Mouse (Mus musculus) adrenal gland, postnatal 10 days (tissue): ENCODE measurements around the gene Gpr162. TPM values are rescaled to one million over a fixed set of nuclear protein-coding genes. Genes with fewer than 3 reads are reported as not detected.
"Not testable (repeated sequence)": the region's sequence is repeated elsewhere in the genome, so short reads cannot be mapped to it uniquely, and the experiment has no call there.

Experiments
- DNase-seq: peaks from one replicate; pipeline ENCODE4 v3.0.0; 2021; ENCODE audit warnings: mixed read lengths
- total RNA-seq, 2 experiments: library from RNA; stranded (reverse); gene quantifications; 2 replicates each; pipeline ENCODE4 v1.2.3; 2021

Gpr162 gene
- total RNA-seq, 2 experiments from 2014 or later: 3.5 to 5.2 TPM

- no peak for DNase-seq
These were observed 51.9 kb downstream of the Gpr162 start for GRCm38 (mm10) chr6:124811701-124812560.

GRCm38 (mm10) chr6:124811403-124811665 is 52.4 kb downstream of the Gpr162 start:
- DNase-seq: no peak

- not testable (repeated sequence) for DNase-seq
These were observed 53.0 kb downstream of the Gpr162 start for GRCm38 (mm10) chr6:124810566-124811402.

- peak; percentile 40 for DNase-seq
These were observed 53.8 kb downstream of the Gpr162 start for GRCm38 (mm10) chr6:124809775-124810538.

- peak; percentile 90 for DNase-seq
These were observed 54.6 kb downstream of the Gpr162 start for GRCm38 (mm10) chr6:124809052-124809774.

Other genes with a start within 250 kb of the Gpr162 start
- gene C1s2, start 227.9 kb downstream of the Gpr162 start, total RNA-seq: 1 to 10 TPM; 2.5 to 4.2 TPM
- gene Lpcat3, start 201.0 kb downstream of the Gpr162 start, total RNA-seq: 10 to 100 TPM; 80.8 to 85.7 TPM
- 10 to 100 TPM; 85.5 to 94.1 TPM for gene Emg1, start 151.8 kb downstream of the Gpr162 start, total RNA-seq
- 100 to 1,000 TPM; 452 to 487 TPM for gene Phb2, start 151.6 kb downstream of the Gpr162 start, total RNA-seq
- gene Ptpn6, start 125.3 kb downstream of the Gpr162 start, total RNA-seq: 10 to 100 TPM; 13.0 to 13.5 TPM
- 100 to 1,000 TPM; 321 to 324 TPM for gene Grcc10, start 122.6 kb downstream of the Gpr162 start, total RNA-seq
- gene Gm45234, start 108.0 kb downstream of the Gpr162 start, total RNA-seq: 1 to 10 TPM in 1 of 2 experiments, not detected in 1; 1.1 TPM
- 10 to 100 TPM; 64.0 to 71.5 TPM for gene Atn1, start 107.5 kb downstream of the Gpr162 start, total RNA-seq
- 10 to 100 TPM; 13.0 to 21.0 TPM for gene Eno2, start 94.3 kb downstream of the Gpr162 start, total RNA-seq
- under 1 TPM in 1 of 2 experiments, not detected in 1; 0.72 TPM for gene Lrrc23, start 84.3 kb downstream of the Gpr162 start, total RNA-seq
- 10 to 100 TPM; 11.7 to 15.2 TPM for gene Spsb2, start 55.3 kb downstream of the Gpr162 start, total RNA-seq
- gene Tpi1, start 49.7 kb downstream of the Gpr162 start, total RNA-seq: 100 to 1,000 TPM; 504 to 601 TPM
- 100 to 1,000 TPM in 1 of 2 experiments, 10 to 100 TPM in 1; 89.2 to 111 TPM for gene Usp5, start 34.5 kb downstream of the Gpr162 start, total RNA-seq
- 10 to 100 TPM; 26.3 to 28.8 TPM for gene Cdca3, start 34.4 kb downstream of the Gpr162 start, total RNA-seq
- 1 to 10 TPM; 7.5 to 9.7 TPM for gene Gnb3, start 23.7 kb downstream of the Gpr162 start, total RNA-seq
- 10 to 100 TPM; 26.6 to 29.6 TPM for gene P3h3, start 6.2 kb downstream of the Gpr162 start, total RNA-seq
- gene Cd4, start 24.2 kb upstream of the Gpr162 start, total RNA-seq: 1 to 10 TPM; 3.8 to 4.0 TPM
- 1 to 10 TPM; 1.4 to 1.8 TPM for gene Lag3, start 47.7 kb upstream of the Gpr162 start, total RNA-seq
- 100 to 1,000 TPM; 824 to 887 TPM for gene Ptms, start 56.1 kb upstream of the Gpr162 start, total RNA-seq
- gene Mlf2, start 67.4 kb upstream of the Gpr162 start, total RNA-seq: 100 to 1,000 TPM; 271 to 288 TPM
- 100 to 1,000 TPM; 122 to 129 TPM for gene Cops7a, start 101.6 kb upstream of the Gpr162 start, total RNA-seq
- 1 to 10 TPM; 3.8 to 5.6 TPM for gene Pianp, start 132.7 kb upstream of the Gpr162 start, total RNA-seq
- 10 to 100 TPM; 43.3 to 52.6 TPM for gene Zfp384, start 145.2 kb upstream of the Gpr162 start, total RNA-seq
- gene Ing4, start 175.8 kb upstream of the Gpr162 start, total RNA-seq: 10 to 100 TPM; 72.5 to 83.1 TPM
- 1 to 10 TPM; 4.6 to 7.5 TPM for gene Acrbp, start 185.7 kb upstream of the Gpr162 start, total RNA-seq
- gene Lpar5, start 203.9 kb upstream of the Gpr162 start, total RNA-seq: 1 to 10 TPM in 1 of 2 experiments, under 1 TPM in 1; 0.90 to 1.4 TPM
- 100 to 1,000 TPM; 156 to 198 TPM for gene Chd4, start 232.0 kb upstream of the Gpr162 start, total RNA-seq